Mouse (Mus musculus): ENCODE measurements at regions not wholly inside any gene's neighbourhood (a gene's known extent, or its start where the extent isn't known, plus 50 kb on each side); places are given as distances from the start of the nearest gene placed in this dataset.

- peak; percentile 38 to 51 for DNase-seq
Measured at GRCm38 (mm10) chr11:32978899-32979298, 154.5 kb upstream of the Smim23 start.

- peak in 1 of 2 experiments; percentile 40 for DNase-seq
Measured at GRCm38 (mm10) chr11:32976572-32976971, 152.2 kb upstream of the Smim23 start.

DNA sequence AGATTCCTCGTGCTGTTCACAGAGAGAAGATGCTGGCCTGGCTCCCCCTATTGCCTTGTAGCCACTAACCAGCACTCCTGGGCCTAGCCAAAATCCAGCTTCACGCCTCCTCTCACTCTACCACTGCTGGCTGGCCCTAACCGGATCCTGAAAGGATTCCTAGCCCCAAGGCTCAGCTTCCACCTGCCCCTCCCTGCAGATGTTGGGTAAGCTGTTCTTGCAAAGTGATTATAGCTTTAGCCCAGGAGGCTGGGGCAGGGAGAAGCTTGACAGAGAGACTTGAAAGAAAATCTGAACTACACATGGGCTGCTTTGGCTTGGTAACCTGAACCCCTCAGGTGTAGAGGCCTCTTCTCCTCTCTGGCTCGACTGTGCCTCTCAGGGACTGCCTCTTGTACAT lies 149.0 kb upstream of the Smim23 start:
- no peak for DNase-seq

- peak; percentile 77 to 78 for DNase-seq
Measured at GRCm38 (mm10) chr11:32965418-32965817, 141.0 kb upstream of the Smim23 start.

- DNase-seq: peak; percentile 27 to 36
Measured at GRCm38 (mm10) chr11:32963625-32964293, 139.4 kb upstream of the Smim23 start.

DNA sequence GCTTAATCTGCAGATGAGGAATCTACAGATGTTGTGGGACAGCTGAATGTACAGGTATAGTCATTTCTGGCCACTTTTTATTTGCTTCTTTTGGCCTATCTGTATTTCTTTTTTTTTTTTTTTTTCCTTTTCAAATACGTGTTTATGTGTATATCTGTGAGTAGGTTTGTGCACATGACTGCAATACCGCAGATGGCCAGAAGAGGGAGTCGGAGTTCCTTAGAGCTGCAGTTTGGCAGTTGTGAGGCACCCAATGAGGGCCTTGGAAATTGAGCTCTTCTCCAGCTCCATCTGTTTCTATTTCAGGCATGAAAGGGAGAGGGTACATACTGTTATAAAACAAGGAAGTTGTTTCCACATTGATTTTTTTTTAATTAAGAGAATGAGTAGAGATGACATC lies 137.2 kb upstream of the Smim23 start:
- DNase-seq: peak; percentile 37 to 61

DNA sequence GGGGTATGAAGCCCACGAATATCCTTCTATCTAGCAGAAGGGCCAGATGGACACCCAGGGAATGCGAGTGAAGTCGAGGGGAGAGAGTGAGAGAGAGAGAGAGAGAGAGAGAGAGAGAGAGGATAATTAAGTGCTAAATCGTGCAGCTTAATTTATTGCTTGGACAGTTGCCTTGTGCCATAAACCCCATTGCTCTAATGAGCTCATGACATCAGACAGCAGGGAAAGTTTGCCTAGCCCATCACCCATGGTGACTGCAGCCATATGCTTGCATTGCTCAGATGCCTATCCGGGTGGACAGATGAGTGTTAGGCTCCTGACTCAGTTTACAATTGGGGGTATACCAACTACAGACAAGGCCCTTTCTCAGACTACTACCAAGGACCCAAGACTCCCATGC lies 134.6 kb upstream of the Smim23 start:
- no peak for DNase-seq

- DNase-seq: peak; percentile 85 to 90
Measured at GRCm38 (mm10) chr11:32956993-32957392, 132.6 kb upstream of the Smim23 start.

DNA sequence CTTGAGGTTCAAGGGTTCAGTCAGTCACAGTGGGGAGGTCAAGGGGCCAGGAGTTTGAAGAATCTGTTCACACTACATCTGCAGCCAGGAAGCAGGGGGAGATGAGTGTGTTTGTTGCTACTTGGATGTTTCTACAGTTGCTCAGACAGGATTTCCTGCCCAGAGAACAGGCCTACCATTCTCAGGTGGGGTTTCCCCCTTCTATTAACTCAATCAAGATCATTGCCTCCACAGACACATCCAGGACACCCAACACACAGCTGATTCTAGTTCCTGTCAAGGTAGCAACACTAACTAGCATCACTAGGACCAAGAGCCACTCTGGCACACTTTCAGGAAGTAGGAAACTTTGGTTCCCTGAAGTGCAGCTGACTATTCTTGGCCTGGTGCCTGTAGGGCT lies 127.9 kb upstream of the Smim23 start:
- DNase-seq: no peak

DNA sequence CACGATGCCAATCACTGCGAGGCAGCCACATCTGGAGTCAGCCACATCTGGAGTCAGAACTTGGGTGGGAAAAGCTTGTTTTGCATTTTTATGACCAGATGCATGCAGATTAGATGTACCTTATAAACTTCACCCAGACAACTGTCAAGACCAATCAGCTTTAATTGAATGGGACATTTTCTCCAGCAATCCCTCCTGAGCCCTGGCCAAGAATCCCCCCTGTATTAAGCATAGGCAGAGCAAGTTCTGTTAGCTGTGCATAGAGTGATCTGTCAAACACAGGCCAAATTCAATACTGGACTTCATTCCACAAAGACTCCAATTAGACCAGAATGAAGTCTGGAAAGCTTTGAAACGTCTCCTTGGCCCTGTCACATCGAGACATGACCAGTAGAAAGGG lies 123.7 kb upstream of the Smim23 start:
- no peak for DNase-seq

GRCm38 (mm10) chr11:32946481-32947001 lies 122.1 kb upstream of the Smim23 start:
- peak; percentile 59 to 69 for DNase-seq

- no peak for DNase-seq
Measured at GRCm38 (mm10) chr11:32945071-32945470, 120.7 kb upstream of the Smim23 start.

DNA sequence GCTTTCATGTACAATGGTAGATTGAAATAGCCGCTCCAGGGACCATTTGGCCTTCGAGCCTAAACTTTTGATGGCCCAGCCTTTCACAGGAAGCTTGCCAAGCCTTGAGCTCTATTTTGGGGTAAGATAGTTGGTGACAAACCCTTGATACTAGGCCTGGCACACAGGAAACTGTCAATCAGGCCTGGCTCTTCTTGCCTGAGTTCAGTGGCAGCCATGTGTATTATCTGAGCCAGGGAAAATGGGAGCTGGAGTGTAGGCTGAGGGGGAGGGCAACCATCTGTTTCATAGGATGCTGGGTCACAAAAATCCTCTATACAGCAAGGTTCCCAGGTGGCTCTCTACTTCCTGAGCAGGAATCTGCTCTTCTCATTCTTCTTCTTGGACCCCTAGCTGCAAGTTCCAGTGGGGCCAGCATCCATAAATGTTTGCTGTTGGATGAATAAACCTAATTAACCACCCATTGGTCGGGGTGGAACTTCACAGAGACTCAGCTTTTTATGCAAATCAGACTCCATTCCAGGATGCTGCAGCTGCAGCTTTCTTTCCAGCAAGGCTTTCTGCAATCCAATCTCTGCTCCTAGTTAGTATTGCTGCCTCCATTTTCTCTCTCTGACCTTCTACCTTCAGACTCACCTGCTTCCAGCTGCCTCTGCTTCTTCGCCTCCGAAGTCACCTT lies 117.1 kb upstream of the Smim23 start:
- DNase-seq: peak; percentile 54 to 74

DNA sequence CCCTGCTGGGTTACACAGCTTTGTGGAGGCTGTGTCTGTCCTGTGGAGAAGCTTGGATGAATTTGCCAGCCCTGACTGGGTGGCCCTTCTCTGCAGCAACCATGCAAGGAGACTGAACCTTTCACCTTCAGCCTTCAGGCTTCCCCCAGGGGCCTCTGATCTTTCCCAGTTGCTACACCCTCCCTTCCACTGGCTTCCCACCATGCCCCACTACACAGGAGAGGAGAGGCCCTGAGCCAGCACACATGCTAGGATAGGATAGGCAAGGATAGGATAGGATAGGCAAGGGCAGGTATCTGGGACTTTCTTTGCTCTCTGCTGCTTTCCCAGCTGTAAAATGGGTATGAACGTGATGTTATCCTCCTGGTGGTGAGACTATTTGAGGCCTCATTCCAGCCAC lies 114.7 kb upstream of the Smim23 start:
- peak in 1 of 2 experiments; percentile 22 for DNase-seq

GRCm38 (mm10) chr11:32937167-32937566 lies 112.8 kb upstream of the Smim23 start:
- no peak for DNase-seq

GRCm38 (mm10) chr11:32931928-32932327 lies 107.5 kb upstream of the Smim23 start:
- no peak for DNase-seq

GRCm38 (mm10) chr11:32931018-32931417 lies 106.6 kb upstream of the Smim23 start:
- DNase-seq: no peak

DNA sequence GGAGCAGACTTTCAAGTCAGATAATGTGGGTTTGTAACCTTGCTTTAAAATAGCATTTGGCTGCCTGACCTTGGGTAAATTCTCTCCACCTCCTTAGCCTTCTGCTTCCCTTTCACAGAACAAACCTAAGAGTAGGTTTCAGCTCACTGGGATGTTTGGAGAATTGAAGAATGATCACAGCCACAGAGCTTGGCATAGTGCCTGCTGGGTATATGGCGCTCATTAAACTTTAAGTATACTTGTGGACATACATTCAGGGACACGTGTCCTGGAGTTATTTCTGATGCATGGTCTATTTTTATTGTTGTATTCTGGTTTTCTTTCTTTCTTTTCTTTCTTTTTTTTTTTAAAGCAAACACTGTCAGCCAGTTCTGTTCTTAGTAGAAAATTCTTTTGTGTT lies 104.4 kb upstream of the Smim23 start:
- no peak for DNase-seq

- DNase-seq: no peak
Measured at GRCm38 (mm10) chr11:32925421-32926271, 101.2 kb upstream of the Smim23 start.

DNA sequence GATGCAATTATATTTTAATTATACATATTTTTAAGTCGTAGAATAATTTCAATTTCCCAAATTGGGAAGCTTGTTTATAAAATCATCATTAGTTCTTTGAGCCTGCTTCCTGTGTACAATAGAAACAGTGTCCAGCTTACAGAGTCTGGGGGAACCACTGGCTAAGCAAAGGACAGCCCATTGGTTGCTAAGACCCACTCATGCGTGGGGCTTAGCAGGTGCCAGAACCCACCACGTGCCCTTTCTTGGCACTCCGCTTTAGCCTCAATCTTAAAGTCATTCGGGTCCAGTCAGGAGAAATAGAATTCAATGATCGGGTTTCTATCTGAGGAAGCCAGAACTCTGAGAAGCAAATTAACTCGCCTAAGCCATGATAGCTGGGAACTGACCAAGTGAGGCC lies 100.5 kb upstream of the Smim23 start:
- peak in 1 of 2 experiments; percentile 27 for DNase-seq

DNA sequence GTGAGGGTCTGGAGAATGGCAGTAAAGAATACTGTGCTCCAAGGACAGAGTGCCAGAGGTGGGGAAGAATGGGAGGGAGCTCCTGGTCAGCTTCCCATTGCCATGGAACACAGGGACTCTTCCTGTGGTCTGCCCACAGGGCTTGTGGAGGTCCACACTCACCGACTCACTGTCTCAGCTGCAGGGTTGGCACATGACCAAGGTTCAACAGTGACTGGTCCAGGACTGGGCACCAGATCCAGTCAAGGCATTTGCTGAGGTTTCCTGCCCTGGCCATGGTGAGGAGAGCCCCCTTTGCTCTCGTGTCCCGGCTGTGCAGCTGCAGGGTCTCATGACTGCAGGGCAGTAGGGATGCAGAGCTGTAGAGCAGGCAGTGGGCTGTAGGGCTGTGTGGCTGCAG lies 88.7 kb upstream of the Smim23 start:
- DNase-seq: peak; percentile 67 to 74

- no peak for DNase-seq
Measured at GRCm38 (mm10) chr11:32911791-32912190, 87.4 kb upstream of the Smim23 start.

GRCm38 (mm10) chr11:32908723-32909411 lies 84.5 kb upstream of the Smim23 start:
- peak in 1 of 2 experiments; percentile 29 for DNase-seq

Measured in cerebellum, postnatal 14 days (tissue).